Mouse (Mus musculus): ENCODE results near the gene Phactr3.
"Not testable (repeated sequence)": the region's sequence is repeated elsewhere in the genome, so short reads cannot be mapped to it uniquely, and the experiment has no call there.

Gene Phactr3

DNA sequence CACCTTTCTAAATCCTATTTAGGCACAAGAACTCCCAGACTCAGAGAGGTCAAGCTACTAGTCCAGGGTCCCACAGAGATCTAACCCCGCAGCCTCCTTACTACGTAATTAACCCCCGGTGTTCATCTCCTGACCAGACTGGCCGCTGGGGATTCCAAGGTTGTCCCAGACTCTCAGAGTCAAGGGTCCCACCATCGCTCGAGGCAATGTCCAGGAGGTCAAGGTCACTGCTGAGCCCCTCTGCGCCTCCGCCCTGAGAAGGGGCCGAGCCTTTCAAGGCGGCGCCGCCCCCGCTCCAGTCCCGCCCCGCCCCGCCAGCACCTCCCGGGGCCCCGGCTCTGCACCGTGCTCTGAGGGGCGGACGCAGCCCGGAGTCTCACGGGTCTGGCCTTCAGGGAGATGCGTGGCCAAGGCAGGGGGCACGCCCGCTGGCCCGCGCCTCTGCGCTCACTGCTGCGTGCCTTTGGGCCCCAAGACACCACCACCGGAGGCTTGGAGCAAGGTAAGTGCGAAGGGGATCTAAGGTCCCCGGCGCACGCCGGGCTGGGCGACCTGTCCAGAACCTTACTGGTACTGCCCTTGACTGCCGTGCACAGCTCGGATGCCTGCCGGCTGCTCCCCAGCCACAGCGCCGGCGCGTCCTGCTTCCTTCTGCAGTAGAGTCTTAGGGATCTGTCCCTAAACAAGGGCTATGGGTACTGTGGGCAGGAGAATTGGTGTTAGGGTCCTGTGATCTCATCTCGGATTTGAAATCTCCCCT is at the start of gene Phactr3:
Gene Phactr3 (plus strand): TSS at position 175 of the 760 bp plus-strand sequence.
- no peak for DNase-seq

GRCm38 (mm10) chr2:178078166-178078717 is 40.5 kb upstream of the Phactr3 start, which contains the start of gene Zfp931:
Zfp931 (minus strand) TSS chr2:178078476.
- DNase-seq: not testable (repeated sequence)

DNA sequence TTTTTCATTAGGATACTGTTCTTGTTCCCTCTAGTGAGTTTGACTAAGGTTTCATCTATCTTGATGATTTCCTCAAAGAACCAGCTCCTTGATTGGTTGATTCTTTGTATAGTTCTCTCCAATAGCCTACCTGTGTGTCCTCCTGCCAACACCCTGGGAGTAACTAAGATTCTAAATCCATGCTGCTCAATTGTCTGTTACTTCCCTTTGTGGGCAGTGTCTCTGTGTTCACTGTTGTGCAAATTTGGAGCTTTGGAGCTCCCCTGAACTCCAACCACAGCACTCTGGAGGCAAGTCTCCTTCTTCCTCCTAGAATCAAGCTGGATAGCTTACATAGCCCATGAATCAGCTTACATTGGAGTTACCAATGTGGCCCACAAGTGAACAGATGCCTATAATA is 29.2 kb upstream of the Phactr3 start:
- no peak for DNase-seq

DNA sequence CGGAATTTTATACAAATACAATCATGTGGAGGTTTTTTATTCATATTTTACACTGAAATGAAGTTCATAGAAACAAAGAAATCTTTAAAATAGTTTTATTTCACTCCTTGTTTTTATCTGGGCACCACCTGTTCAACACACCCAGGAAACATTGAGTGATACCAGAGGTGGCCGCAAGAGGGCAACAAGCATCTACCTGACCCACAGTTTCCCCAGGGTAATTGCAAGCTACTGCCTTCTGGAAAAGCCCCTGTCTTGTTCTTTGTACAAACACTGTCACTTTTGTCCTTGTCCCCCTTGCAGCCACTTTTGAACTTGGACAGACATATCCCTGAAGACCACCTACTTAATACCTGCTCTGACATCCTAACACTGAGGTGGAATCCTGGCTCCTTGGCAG is 20.8 kb upstream of the Phactr3 start:
- DNase-seq: peak; percentile 41

GRCm38 (mm10) chr2:178101957-178102356 is 16.8 kb upstream of the Phactr3 start:
- peak; percentile 28 for DNase-seq

- DNase-seq: peak; percentile 46
These were observed 829 bp upstream of the Phactr3 start for GRCm38 (mm10) chr2:178117946-178118345.

DNA sequence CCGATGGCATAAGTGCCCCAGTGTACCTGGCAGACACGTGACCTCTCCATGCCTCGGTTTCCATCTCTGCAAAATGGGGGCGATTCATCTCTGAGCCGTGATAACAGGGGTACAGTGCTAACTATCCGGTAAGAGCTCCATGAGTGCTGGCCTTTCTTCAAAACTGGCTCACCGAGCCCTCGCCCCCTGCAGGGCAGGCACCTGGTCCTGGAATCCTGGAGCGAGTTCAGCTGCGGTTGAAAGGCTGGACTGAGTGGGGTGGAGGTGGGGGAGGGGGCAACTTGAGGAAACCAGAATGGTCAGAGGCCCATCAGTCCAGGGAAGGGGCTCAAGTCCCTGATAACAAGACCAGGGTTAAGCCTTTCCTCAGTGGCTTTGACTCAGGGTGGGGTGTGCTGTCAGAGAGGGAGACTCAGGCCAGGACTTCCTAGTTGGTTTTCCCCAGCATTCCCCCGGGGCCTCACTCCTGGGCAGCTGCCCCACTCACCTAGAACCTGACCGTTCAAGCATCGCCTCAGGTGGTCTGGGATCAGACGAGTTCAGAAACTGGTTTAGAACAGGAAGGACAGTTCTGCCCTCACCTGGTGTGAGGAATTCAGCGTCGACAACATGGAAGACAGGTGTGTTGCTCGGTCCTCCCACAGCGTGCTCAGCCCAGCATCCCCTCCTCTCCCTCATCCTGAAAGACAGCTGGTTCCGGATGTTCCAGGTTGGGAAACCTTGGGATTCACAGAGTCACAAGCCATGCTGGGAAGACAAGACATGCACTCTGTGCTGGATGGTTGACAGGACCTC is 983 bp downstream of the Phactr3 start:
- no peak for DNase-seq

DNA sequence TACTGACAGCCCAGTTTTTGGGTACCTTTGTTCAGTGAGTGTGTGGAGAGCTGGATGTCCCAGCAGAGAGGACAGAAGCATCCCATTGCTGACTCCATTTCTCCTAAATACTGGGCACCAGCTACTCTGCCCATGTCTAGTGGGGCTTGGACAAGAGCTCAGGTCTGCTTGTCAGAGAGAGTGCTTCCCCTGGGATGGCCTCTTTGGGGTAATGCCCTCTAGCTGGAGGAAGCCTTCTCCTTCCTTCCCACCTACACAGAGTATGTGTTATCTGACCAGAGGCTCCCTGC is 1.5 kb downstream of the Phactr3 start:
- no peak for DNase-seq

DNA sequence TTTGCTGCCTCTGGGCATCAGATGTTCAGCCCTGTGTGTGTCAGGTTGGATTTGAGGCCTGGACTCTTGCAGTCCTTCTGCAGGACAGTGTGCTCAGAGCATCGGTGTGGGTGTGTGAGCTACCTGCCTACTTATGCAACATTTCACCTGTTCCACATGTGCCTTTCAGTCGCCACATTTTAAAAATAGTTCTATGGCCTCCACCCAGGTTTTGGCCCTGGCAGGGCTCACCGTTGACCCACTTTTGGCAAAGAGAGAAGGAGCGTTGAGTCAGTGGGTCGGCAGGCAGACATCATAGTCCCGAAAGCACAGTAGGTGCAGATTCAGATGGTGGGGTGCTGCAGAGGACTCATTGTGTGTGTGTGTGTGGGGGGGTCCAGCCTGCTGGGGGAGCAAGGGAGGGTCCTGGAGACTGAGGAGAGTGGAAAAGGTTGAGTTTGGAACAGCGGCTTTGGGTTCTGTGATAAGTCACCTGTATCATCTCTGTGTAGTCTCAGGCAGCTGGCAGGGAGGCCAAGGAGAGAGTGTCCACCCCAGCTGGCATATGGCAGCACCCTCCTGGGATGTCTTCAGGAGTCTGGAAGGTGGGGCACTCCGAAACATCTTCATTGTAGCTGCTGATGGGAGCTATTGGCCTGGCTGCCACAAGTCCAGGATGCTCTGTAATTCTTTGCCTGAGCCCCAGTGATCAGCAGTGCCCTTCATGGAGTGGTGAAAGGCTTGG is 2.0 kb downstream of the Phactr3 start:
- no peak for DNase-seq

DNA sequence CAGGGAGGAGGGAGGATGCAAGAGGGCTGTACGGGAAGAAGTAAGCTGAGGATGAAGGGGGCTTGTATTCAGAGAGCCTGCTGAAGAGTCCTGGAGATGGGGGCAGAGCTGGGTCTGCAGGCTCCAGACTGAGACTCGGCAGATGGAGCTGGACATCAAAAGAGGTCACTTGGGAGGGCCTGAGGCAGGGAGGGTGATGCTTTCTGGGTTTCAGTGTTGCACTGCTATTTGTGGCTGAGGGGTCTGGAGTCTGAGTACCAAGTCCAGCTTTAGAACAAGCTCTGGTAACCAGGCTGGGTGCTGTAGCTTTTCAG is 2.6 kb downstream of the Phactr3 start:
- no peak for DNase-seq

- DNase-seq: no peak
These were observed 3.3 kb downstream of the Phactr3 start for GRCm38 (mm10) chr2:178121946-178122665.

DNA sequence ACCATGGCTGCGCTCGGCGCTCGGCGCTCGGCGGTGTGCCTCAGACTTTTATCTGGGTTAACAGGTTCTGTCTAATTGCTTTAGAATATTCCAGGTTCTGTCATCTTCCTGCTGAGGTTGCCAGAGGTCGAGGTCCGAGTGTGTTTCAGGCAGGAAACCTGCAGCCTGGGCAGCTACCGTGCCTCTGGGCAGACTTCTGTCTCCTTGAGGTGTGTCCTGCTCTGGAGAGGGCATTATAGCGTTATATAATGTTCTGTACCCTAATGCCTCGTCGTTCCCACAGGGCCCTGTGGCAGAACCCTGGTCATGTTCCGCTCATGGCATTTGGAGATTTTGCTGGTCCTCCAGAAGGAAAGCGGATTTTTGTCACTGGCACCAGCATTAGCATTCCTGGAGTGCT is 4.7 kb downstream of the Phactr3 start:
- no peak for DNase-seq

DNA sequence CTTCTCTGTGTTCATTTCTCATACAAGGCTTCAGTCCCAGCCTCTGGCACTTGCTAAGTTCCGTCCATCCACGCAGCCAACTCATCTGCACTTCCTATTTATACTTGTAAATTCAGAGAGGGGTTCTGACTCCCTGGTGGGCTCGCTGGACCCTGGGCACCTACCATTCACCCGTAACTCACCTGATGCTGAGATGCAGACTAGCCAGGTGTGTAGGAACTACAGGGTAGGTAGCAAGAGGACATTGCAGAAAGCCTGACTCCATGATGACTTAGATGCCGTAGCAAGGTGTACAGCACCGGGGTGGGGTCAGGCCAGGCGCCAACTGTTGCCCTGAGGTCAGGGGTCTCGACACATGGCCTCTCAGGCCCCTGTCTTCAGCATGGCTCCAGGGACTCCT is 6.7 kb downstream of the Phactr3 start:
- no peak for DNase-seq

DNA sequence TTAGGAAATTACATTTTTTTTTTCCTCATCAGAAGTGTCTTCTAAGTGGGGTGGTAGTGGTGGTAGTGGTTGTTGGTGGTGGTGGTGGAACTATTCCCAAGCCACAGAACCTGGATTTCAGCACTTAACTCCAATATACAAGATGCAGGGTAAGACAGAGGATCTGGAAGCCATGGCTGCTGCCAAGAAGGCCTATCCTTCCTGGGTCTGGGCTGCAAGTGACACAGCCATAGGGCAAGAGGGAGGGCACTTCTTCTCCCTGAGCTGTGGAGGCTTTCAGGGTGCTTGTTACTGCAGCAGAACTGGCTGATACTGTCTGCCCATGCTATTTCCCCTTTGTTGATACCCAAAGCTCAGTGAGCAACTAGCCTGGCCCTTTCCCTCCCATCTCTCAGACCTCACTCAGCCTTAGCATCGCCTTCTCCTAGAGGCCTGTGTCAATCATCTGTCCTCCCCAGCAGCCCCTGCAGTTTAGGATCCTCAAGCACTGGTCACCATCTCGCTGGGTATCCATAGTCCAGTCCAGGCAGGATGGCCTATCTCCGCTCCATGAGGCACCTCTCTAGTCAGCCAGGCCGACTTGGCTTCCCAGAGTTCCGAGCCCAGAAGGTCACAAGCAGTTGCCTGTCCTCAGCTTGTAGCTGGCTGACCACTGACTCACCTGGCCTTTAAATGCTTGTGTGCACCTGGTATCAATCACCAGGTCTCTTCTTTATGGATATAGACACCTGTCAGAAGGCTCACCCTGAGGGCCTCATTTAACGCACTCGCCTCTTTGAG is 7.5 kb downstream of the Phactr3 start:
- no peak for DNase-seq

GRCm38 (mm10) chr2:178128594-178128993 is 9.8 kb downstream of the Phactr3 start:
- DNase-seq: no peak

GRCm38 (mm10) chr2:178129161-178129560 is 10.4 kb downstream of the Phactr3 start:
- no peak for DNase-seq

- no peak for DNase-seq
These were observed 10.9 kb downstream of the Phactr3 start for GRCm38 (mm10) chr2:178129676-178130075.

GRCm38 (mm10) chr2:178130536-178130935 is 11.8 kb downstream of the Phactr3 start:
- DNase-seq: no peak

GRCm38 (mm10) chr2:178131011-178131410 is 12.2 kb downstream of the Phactr3 start:
- DNase-seq: no peak

- DNase-seq: no peak
These were observed 13.0 kb downstream of the Phactr3 start for GRCm38 (mm10) chr2:178131606-178132365.

GRCm38 (mm10) chr2:178135713-178136112 is 16.9 kb downstream of the Phactr3 start:
- no peak for DNase-seq

Data from lung, postnatal 14 days (tissue).